Mouse (Mus musculus) cerebellum, adult 2 months (tissue): ENCODE results near the gene Spock1.

Experiments
- CTCF ChIP-seq: fragments of 200-500 bp; IDR thresholded peaks from 2 replicates; pipeline ENCODE4 v1.5.1; 2011; ENCODE audit warnings: low read depth, mild to moderate bottlenecking, control low read depth, low read length, moderate library complexity, borderline replicate concordance; ENCODE audit not compliant: insufficient read depth
- POLR2A ChIP-seq: fragments of 200-500 bp; IDR thresholded peaks from 2 replicates; pipeline ENCODE4 v1.6.1; 2011; ENCODE audit warnings: low read length, control low read depth, borderline replicate concordance; ENCODE audit not compliant: insufficient read depth

DNA sequence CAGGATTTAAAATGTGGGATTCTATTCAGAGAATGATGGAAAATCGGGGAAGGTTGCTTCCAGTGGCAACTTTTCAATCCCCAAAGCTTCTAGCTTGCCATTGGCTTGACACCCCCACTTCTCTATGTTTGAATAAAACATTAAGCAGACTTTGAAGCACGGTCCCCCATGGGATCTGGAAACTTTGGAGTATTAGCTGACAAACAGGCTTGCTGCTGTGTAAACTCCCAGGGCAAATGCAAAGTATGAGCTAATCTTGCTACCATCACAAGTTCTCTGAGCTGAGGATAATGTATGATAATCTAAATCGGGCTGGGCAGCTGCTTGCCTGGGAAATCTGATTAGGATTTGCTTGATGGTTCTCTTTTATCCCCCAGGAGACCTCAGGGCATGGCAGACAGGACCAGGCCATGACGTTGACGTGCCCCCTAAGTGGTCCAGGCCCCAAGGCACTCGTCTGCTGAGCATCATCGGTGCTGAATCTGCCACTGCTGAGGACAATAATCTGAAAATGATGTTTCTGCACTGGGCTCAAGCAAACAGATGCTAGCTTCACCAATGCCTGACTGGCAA is 284.1 kb downstream of the Spock1 start:
- no peak for TF ChIP-seq CTCF
- TF ChIP-seq POLR2A = no peak
